Mouse (Mus musculus): ENCODE results near the gene Ralgds.

Ralgds gene

DNA sequence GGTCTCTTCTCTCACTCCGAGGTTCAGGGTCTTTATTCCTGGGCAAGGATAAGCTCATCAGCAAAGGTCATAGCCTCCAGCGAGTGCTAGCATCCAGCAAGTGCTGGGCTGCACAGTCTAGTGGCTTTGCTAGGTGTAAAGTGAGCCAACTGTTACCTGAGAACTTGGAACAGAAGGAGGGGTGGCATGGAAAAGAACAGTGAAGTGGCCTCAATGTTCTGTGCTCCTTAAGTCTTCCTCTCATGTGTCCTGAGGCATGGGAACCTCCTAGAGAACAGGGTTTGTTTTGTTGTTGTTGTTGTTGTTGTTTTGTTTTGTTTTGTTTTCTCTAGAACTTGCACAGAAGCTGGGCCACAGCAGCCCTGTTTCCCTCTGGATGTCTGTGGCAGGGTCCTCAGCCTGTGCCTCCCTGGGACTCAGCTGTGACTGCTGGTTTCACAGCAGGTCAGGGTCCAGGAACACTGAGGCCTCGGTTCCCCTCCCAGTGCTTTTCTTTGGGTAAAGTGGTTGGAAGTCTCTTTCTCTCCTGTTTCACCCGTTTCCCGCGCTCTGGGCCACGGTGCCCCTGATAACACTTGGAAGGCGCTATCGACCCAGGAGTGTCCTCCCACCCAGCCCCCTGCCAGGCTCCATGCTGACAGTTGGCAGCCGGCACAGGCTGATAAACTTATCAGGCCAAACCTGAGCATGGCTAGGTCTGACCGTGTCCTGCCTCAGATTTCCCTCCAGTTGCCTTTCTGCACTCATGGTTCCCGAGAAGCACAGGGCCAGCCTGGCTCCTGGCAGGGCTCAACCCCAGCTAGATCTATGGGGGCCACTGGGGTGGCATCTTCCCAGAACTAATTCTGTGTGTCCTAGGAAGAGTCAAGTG, 89.0 kb downstream of the Ralgds start:
- intact Hi-C loops (cut with DNase I) = no loop called here

Data from adrenal gland (tissue).